Mouse (Mus musculus) liver, postnatal 0 days (tissue): Measurements from ENCODE around the gene Aldh3b2.

ENCODE experiments used
- CTCF ChIP-seq: sonication (generic); IDR thresholded peaks from 2 replicates; pipeline ENCODE4 v1.5.1; 2016; ENCODE audit warnings: antibody characterized with exemption, low read depth
- EP300 ChIP-seq: IDR thresholded peaks from 2 replicates; pipeline ENCODE4 v1.6.1; 2016; ENCODE audit warnings: antibody characterized with exemption, low read depth, mild to moderate bottlenecking

GRCm38 (mm10) chr19:4027576-4027975 is 55.4 kb downstream of the Aldh3b2 start:
- TF ChIP-seq CTCF (no peak), EP300 (no peak)
